In the genomic region with DNA sequence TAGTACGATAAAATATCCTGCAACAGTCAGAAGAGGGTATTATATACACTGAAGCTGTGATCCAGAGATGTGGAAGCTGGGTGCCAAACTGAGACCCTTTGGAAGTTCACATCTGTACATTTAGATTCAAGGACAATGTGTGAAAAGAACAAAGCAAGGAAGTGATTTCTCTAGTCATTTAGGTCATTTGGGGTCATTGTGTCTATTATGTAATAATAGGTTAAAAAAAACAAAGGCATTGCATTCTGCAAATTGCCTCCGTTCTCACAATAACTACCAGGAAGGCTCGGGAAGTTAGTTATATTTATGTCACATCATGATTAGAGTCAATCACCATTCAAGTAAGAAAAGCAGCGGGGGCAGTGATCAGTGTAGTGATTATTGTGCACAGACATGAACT, we compare ENCODE assay signal across 23 mouse cellular contexts.
DNase-seq lines count a peak whose midpoint lies in the region; ATAC-seq lines count a peak whose summit lies in the region.
"Had no signal": no experiment of that assay in that cellular context is flagged by ENCODE, and none has a peak within 500 bp of the region (broad histone marks: within the 10 kb centered on the region; RNA-seq: fewer than 3 reads in every experiment).

No protein-coding gene starts in this region.

- no peaks in the 10 kb centered on the region for H3K36me3 ChIP-seq in embryonic facial prominence, embryonic 14.5 days (ENCODE audit: control insufficient read depth, insufficient read depth, low read length)
- no peaks in the 10 kb centered on the region for H3K36me3 ChIP-seq in embryonic facial prominence, embryonic 10.5 days (replicated peaks)
- H3K36me3 ChIP-seq: embryonic facial prominence, embryonic 13.5 days; forebrain, embryonic 15.5 days; G1E had no signal

- H3K9ac ChIP-seq in embryonic facial prominence, embryonic 14.5 days (ENCODE audit: low read depth, low read length) = no peak overlapping the region
- H3K9ac ChIP-seq: embryonic facial prominence, embryonic 13.5 days; forebrain, embryonic 13.5 days; forebrain, embryonic 15.5 days; forebrain, postnatal 0 days had no signal

- DNase-seq in embryo, embryonic 10 days (ENCODE audit: low spot score) = peak; percentile 5
- DNase-seq in embryo, embryonic 11 days = no peak
- peak; percentile 16 for DNase-seq in embryonic facial prominence, embryonic 14.5 days (ENCODE audit: low spot score)
- no peak for DNase-seq in embryonic facial prominence, embryonic 10.5 days (ENCODE audit: low spot score)
- peak; percentile 9 for DNase-seq in Muller cell, postnatal 12 days (ENCODE audit: inconsistent ontology term)
- peak; percentile 82 for DNase-seq in retina, postnatal 1 day
- no peak for DNase-seq in urinary bladder, postnatal 14 days (ENCODE audit: low spot score)
- DNase-seq: adrenal gland, adult 2 months; adrenal gland, postnatal 10 days; adrenal gland, postnatal 25 days; B cell, adult 2 months; cerebellum, adult 11 months; cerebellum, adult 18-20 months; cerebellum, adult 8-10 months; cerebellum, postnatal 10 days; cerebellum, postnatal 25 days; forebrain, postnatal 0 days had no signal

- WGBS in embryonic facial prominence, embryonic 14.5 days = 49% methylated on average over 4 of the region's 4 CpGs
- 56% methylated on average over 4 of the region's 4 CpGs for WGBS in embryonic facial prominence, embryonic 10.5 days

- H3K4me2 ChIP-seq in embryonic facial prominence, embryonic 14.5 days (ENCODE audit: low read depth, low read length) = no peak overlapping the region
- H3K4me2 ChIP-seq: embryonic facial prominence, embryonic 13.5 days; forebrain, embryonic 13.5 days; forebrain, embryonic 15.5 days had no signal

- H3K4me1 ChIP-seq in embryonic facial prominence, embryonic 14.5 days (ENCODE audit: control insufficient read depth, insufficient read depth, low read length) = no peaks in the 10 kb centered on the region
- no peaks in the 10 kb centered on the region for H3K4me1 ChIP-seq in embryonic facial prominence, embryonic 10.5 days
- H3K4me1 ChIP-seq: embryonic facial prominence, embryonic 13.5 days; forebrain, embryonic 13.5 days; forebrain, embryonic 15.5 days had no signal

- H3K27me3 ChIP-seq in embryonic facial prominence, embryonic 14.5 days (replicated peaks; ENCODE audit: control insufficient read depth, insufficient read depth, low read length) = no peaks in the 10 kb centered on the region
- no peaks in the 10 kb centered on the region for H3K27me3 ChIP-seq in embryonic facial prominence, embryonic 10.5 days (replicated peaks; ENCODE audit: low read depth, poor library complexity, severe bottlenecking)
- H3K27me3 ChIP-seq: CH12.LX; embryonic facial prominence, embryonic 13.5 days; forebrain, embryonic 13.5 days; forebrain, embryonic 15.5 days had no signal

- ATAC-seq in embryonic facial prominence, embryonic 14.5 days (ENCODE audit: low read depth) = no peak; the same call in 1 of the 2 replicates
- ATAC-seq: CD4-positive, CD25-positive, alpha-beta regulatory T cell, adult 4 months; forebrain, embryonic 13.5 days; forebrain, embryonic 15.5 days; forebrain, postnatal 0 days had no signal

- no peak overlapping the region for H3K27ac ChIP-seq in embryonic facial prominence, embryonic 14.5 days (replicated peaks; ENCODE audit: low read depth, low read length)
- H3K27ac ChIP-seq in embryonic facial prominence, embryonic 10.5 days (replicated peaks) = no peak overlapping the region
- H3K27ac ChIP-seq: embryonic facial prominence, embryonic 13.5 days; forebrain, embryonic 13.5 days; forebrain, embryonic 15.5 days had no signal

- H3K4me3 ChIP-seq in embryonic facial prominence, embryonic 14.5 days (ENCODE audit: low read depth, low read length) = no peak overlapping the region
- no peak overlapping the region for H3K4me3 ChIP-seq in embryonic facial prominence, embryonic 10.5 days
- H3K4me3 ChIP-seq: embryonic facial prominence, embryonic 13.5 days; forebrain, embryonic 13.5 days; forebrain, embryonic 15.5 days had no signal

- no peaks in the 10 kb centered on the region for H3K9me3 ChIP-seq in embryonic facial prominence, embryonic 14.5 days (ENCODE audit: control insufficient read depth, low read length)
- no peaks in the 10 kb centered on the region for H3K9me3 ChIP-seq in embryonic facial prominence, embryonic 10.5 days
- H3K9me3 ChIP-seq: embryonic facial prominence, embryonic 13.5 days; forebrain, embryonic 13.5 days; forebrain, embryonic 15.5 days had no signal

Comparison
In these comparisons a context has a peak if more than half of its experiments do, and no peak if none do; other contexts are left out.
1. DNase-seq: peak in embryo, embryonic 10 days (single experiment), embryonic facial prominence, embryonic 14.5 days (single experiment), Muller cell, postnatal 12 days (single experiment) and retina, postnatal 1 day (single experiment); none in embryo, embryonic 11 days (single experiment), embryonic facial prominence, embryonic 10.5 days (single experiment) and urinary bladder, postnatal 14 days (single experiment).